Comparison of ENCODE assay signal across 9 mouse cellular contexts in genomic region chr6:141248081-141248480, GRCm38 (mm10). TPM values are rescaled to one million over a fixed set of nuclear protein-coding genes. Genes with fewer than 3 reads are reported as not detected.
DNase-seq lines count a peak whose midpoint lies in the region; ATAC-seq lines count a peak whose summit lies in the region.
"Had no signal": no experiment of that assay in that cellular context is flagged by ENCODE, and none has a peak within 500 bp of the region (broad histone marks: within the 10 kb centered on the region; RNA-seq: fewer than 3 reads in every experiment).

No protein-coding gene starts in this region.

- H3K4me3 ChIP-seq in kidney, embryonic 15.5 days (replicated peaks) = peak overlapping the region; percentile 75
- no peak overlapping the region for H3K4me3 ChIP-seq in forebrain, embryonic 16.5 days (replicated peaks; ENCODE audit: low read length)
- H3K4me3 ChIP-seq in limb, embryonic 10.5 days = peak overlapping the region; percentile 79; the same call in 1 of the 2 replicates
- no peak overlapping the region for H3K4me3 ChIP-seq in neural tube, embryonic 14.5 days (ENCODE audit: low read depth, low read length)

- H3K27me3 ChIP-seq in kidney, embryonic 15.5 days = peaks cover 20% of the 10 kb centered on the region
- H3K27me3 ChIP-seq in forebrain, embryonic 16.5 days (replicated peaks; ENCODE audit: control insufficient read depth, insufficient read depth, low read length) = peaks cover 16% of the 10 kb centered on the region
- H3K27me3 ChIP-seq in limb, embryonic 10.5 days (ENCODE audit: low read depth, poor library complexity, severe bottlenecking) = peaks cover 25% of the 10 kb centered on the region
- H3K27me3 ChIP-seq in neural tube, embryonic 14.5 days (ENCODE audit: control insufficient read depth, insufficient read depth, low read length) = peaks cover 15% of the 10 kb centered on the region

- H3K4me1 ChIP-seq in kidney, embryonic 15.5 days = peaks cover 19% of the 10 kb centered on the region
- peaks cover 13% of the 10 kb centered on the region for H3K4me1 ChIP-seq in forebrain, embryonic 16.5 days (replicated peaks; ENCODE audit: control insufficient read depth, insufficient read depth, low read length)
- H3K4me1 ChIP-seq in limb, embryonic 10.5 days = peaks cover 59% of the 10 kb centered on the region
- 0 out of 2 replicates have a peak, but pooled peaks cover 3% of the 10 kb centered on the region for H3K4me1 ChIP-seq in neural tube, embryonic 14.5 days (ENCODE audit: control insufficient read depth, insufficient read depth, low read length)

- no peak for DNase-seq in kidney, postnatal 10 days
- DNase-seq in limb, embryonic 10.5 days (ENCODE audit: low spot score) = no peak
- no peak for DNase-seq in urinary bladder, postnatal 14 days (ENCODE audit: low spot score)
- no peak for DNase-seq in cerebellum, postnatal 4 days (ENCODE audit: low spot score in 2 of 2)
- no peak for DNase-seq in adrenal gland, postnatal 14 days

- ATAC-seq in kidney, embryonic 15.5 days (replicated peaks; ENCODE audit: low FRiP score) = no peak
- ATAC-seq in forebrain, embryonic 16.5 days = no peak
- ATAC-seq in neural tube, embryonic 14.5 days (ENCODE audit: low read depth) = no peak

- H3K4me2 ChIP-seq in kidney, embryonic 15.5 days = peak overlapping the region; percentile 92
- H3K4me2 ChIP-seq in forebrain, embryonic 16.5 days (ENCODE audit: low read length) = peak overlapping the region; percentile 7; the same call in 1 of the 2 replicates
- peak overlapping the region; percentile 95; the same call in 1 of the 2 replicates for H3K4me2 ChIP-seq in neural tube, embryonic 14.5 days (ENCODE audit: low read depth, low read length)

- 0 out of 2 replicates have a peak overlapping the region, but pooled peaks have one; percentile 58 for H3K27ac ChIP-seq in kidney, embryonic 15.5 days
- H3K27ac ChIP-seq in forebrain, embryonic 16.5 days (ENCODE audit: low read length) = no peak overlapping the region
- no peak overlapping the region for H3K27ac ChIP-seq in limb, embryonic 10.5 days
- H3K27ac ChIP-seq in neural tube, embryonic 14.5 days (ENCODE audit: low read depth, low read length) = no peak overlapping the region

- peak overlapping the region; percentile 43; the same call in 1 of the 2 replicates for H3K9ac ChIP-seq in kidney, embryonic 15.5 days
- no peak overlapping the region for H3K9ac ChIP-seq in forebrain, embryonic 16.5 days (replicated peaks; ENCODE audit: low read depth, low read length)
- H3K9ac ChIP-seq in neural tube, embryonic 14.5 days (replicated peaks; ENCODE audit: low read depth, low read length) = no peak overlapping the region

- H3K9me3 ChIP-seq in kidney, embryonic 15.5 days (replicated peaks) = no peaks in the 10 kb centered on the region
- H3K9me3 ChIP-seq in forebrain, embryonic 16.5 days (ENCODE audit: control insufficient read depth, low read length) = no peaks in the 10 kb centered on the region
- H3K9me3 ChIP-seq in limb, embryonic 10.5 days (replicated peaks) = no peaks in the 10 kb centered on the region
- no peaks in the 10 kb centered on the region for H3K9me3 ChIP-seq in neural tube, embryonic 14.5 days (ENCODE audit: control insufficient read depth, low read length)

- H3K36me3 ChIP-seq in kidney, embryonic 15.5 days = no peaks in the 10 kb centered on the region
- no peaks in the 10 kb centered on the region for H3K36me3 ChIP-seq in forebrain, embryonic 16.5 days (ENCODE audit: control insufficient read depth, insufficient read depth)
- H3K36me3 ChIP-seq in limb, embryonic 10.5 days = no peaks in the 10 kb centered on the region
- H3K36me3 ChIP-seq in neural tube, embryonic 14.5 days (ENCODE audit: control insufficient read depth, insufficient read depth, low read length) = no peaks in the 10 kb centered on the region
- H3K36me3 ChIP-seq: G1E had no signal

RNA-seq across cellular contexts. Expression of gene Pde3a, which starts 1.0 kb away (rescaled TPM):
- 10.5 and 12.0 TPM in 2 replicates for polyA plus RNA-seq in kidney, embryonic 15.5 days (2015; fragmentation: Nextera tagmentation; extraction: Ambion mirVana)
- polyA plus RNA-seq in forebrain, embryonic 16.5 days (2015; fragmentation: Nextera tagmentation; extraction: Ambion mirVana) = 1.4 and 1.7 TPM in 2 replicates
- polyA plus RNA-seq in limb, embryonic 10.5 days (2016; fragmentation: Nextera tagmentation; extraction: Ambion mirVana) = 2.8 and 3.0 TPM in 2 replicates
- polyA plus RNA-seq in neural tube, embryonic 14.5 days (2014; fragmentation: Nextera tagmentation; extraction: Ambion mirVana) = 2.3 and 3.1 TPM in 2 replicates
- 15.6 and 16.5 TPM in 2 replicates for total RNA-seq in adrenal gland, postnatal 14 days (2021)
- polyA plus RNA-seq: G1E had no signal

Comparison
In these comparisons a context has a peak if more than half of its experiments do, and no peak if none do; other contexts are left out.
1. H3K4me2 ChIP-seq: peak in every context shown above with its lines; median percentile 95 in neural tube, embryonic 14.5 days; 92 in kidney, embryonic 15.5 days; 7 in forebrain, embryonic 16.5 days.
2. H3K4me3 ChIP-seq: peak in kidney, embryonic 15.5 days (single experiment) and limb, embryonic 10.5 days (single experiment); none in forebrain, embryonic 16.5 days (single experiment) and neural tube, embryonic 14.5 days (single experiment).